Mouse (Mus musculus) intestine, embryonic 16.5 days (tissue): ENCODE measurements at regions not wholly inside any gene's neighbourhood (a gene's known extent, or its start where the extent isn't known, plus 50 kb on each side); places are given as distances from the start of the nearest gene placed in this dataset.

ENCODE experiments used
- ATAC-seq: fragments of 200-750 bp; cut with Nextera tagmentation; 2 replicates; pipeline ENCODE4 v1.8.0; 2017; ENCODE audit warnings: moderate TSS enrichment, moderate library complexity
- H3K27ac ChIP-seq: fragments of 300-500 bp; sonication (generic); 2 replicates; pipeline ENCODE4 v1.5.1; 2014; ENCODE audit warnings: mild to moderate bottlenecking, low read length
- H3K27me3 ChIP-seq: fragments of 300-500 bp; sonication (generic); replicated peaks from 2 replicates; pipeline ENCODE4 v1.6.1; 2014; ENCODE audit warnings: low read length, control low read depth, mixed read lengths; ENCODE audit not compliant: control insufficient read depth, insufficient read depth
- H3K36me3 ChIP-seq: fragments of 300-500 bp; sonication (generic); 2 replicates; pipeline ENCODE4 v1.6.1; 2014; ENCODE audit warnings: low read length, control low read depth; ENCODE audit not compliant: control insufficient read depth, insufficient read depth
- H3K4me1 ChIP-seq: fragments of 300-500 bp; sonication (generic); 2 replicates; pipeline ENCODE4 v1.6.1; 2014; ENCODE audit warnings: low read length, control low read depth, mixed read lengths; ENCODE audit not compliant: control insufficient read depth, insufficient read depth
- H3K4me2 ChIP-seq: fragments of 300-500 bp; sonication (generic); 2 replicates; pipeline ENCODE4 v1.6.1; 2014; ENCODE audit warnings: low read depth, low read length, control low read depth
- H3K4me3 ChIP-seq: fragments of 300-500 bp; sonication (generic); 2 replicates; pipeline ENCODE4 v1.5.1; 2014; ENCODE audit warnings: mild to moderate bottlenecking, low read length
- H3K9ac ChIP-seq: fragments of 300-500 bp; sonication (generic); 2 replicates; pipeline ENCODE4 v1.6.1; 2014; ENCODE audit warnings: low read depth, low read length
- H3K9me3 ChIP-seq: fragments of 300-500 bp; sonication (generic); 2 replicates; pipeline ENCODE4 v1.6.1; 2016; ENCODE audit warnings: low read length, control low read depth; ENCODE audit not compliant: control insufficient read depth
- WGBS: fragments of 180-500 bp; shearing (Covaris S2); extraction: QIAGEN DNeasy Blood & Tissue Kit; methylation state at CpG from one replicate; pipeline ENCODE4 v1.1.7; 2014; 5-methylcytosine and 5-hydroxymethylcytosine counted together

- 92% methylated on average over 5 of the region's 5 CpGs for WGBS
- no peak for ATAC-seq
Measured at GRCm38 (mm10) chr3:38555939-38556338, 71.3 kb upstream of the Ankrd50 start.

DNA sequence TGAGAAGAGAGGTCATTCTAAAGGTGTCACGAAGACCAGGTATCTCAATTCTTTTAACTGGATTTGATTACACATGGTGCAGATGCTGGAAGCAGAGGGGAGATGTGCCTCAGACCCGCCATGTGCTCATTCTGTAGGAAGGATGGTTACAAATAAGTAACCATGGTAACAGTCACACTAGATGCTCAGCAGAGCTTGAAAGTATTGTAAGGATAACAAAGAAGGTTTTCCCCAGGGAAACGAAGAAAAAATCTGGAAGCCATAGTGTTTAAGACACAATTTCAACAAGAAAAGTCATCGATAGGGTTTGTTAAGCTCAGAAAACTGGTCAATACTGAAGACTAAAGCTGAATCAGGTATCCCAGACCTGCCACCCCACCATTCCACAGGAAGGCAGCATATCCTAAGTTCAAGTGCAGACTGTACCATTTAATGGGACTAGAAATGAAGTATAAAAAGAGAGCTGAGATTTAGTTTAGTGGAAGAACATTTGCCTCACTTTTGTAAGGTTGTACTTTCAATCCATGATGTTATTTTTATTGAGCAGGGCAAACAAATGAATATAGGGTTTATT, 68.9 kb upstream of the Ankrd50 start:
- H3K36me3 ChIP-seq = no peaks in the 10 kb centered on the region

More at GRCm38 (mm10) chr3:38555939-38556338, 71.3 kb upstream of the Ankrd50 start:
- H3K9ac ChIP-seq = no peak overlapping the region
- no peaks in the 10 kb centered on the region for H3K4me1 ChIP-seq
- no peak overlapping the region for H3K27ac ChIP-seq
- H3K36me3 ChIP-seq = no peaks in the 10 kb centered on the region
- no peaks in the 10 kb centered on the region for H3K27me3 ChIP-seq
- H3K4me2 ChIP-seq = no peak overlapping the region
- no peak overlapping the region for H3K4me3 ChIP-seq
- H3K9me3 ChIP-seq = no peaks in the 10 kb centered on the region

GRCm38 (mm10) chr3:38547032-38547431, 62.4 kb upstream of the Ankrd50 start:
- H3K27ac ChIP-seq = no peak overlapping the region; the same call in 1 of the 2 replicates
- no peak for ATAC-seq
- 57% methylated on average over 3 of the region's 3 CpGs for WGBS
- H3K36me3 ChIP-seq = no peaks in the 10 kb centered on the region
- H3K4me1 ChIP-seq = no peaks in the 10 kb centered on the region
- no peak overlapping the region for H3K4me2 ChIP-seq
- no peaks in the 10 kb centered on the region for H3K27me3 ChIP-seq
- H3K9me3 ChIP-seq = no peaks in the 10 kb centered on the region
- H3K4me3 ChIP-seq = no peak overlapping the region
- no peak overlapping the region for H3K9ac ChIP-seq

More for the DNA sequence above, 68.9 kb upstream of the Ankrd50 start:
- H3K9ac ChIP-seq = no peak overlapping the region
- H3K27ac ChIP-seq = no peak overlapping the region
- 72% methylated on average over 4 of the region's 4 CpGs for WGBS
- H3K4me2 ChIP-seq = no peak overlapping the region
- no peak for ATAC-seq
- no peaks in the 10 kb centered on the region for H3K9me3 ChIP-seq
- H3K27me3 ChIP-seq = no peaks in the 10 kb centered on the region
- H3K4me3 ChIP-seq = no peak overlapping the region
- H3K4me1 ChIP-seq = no peaks in the 10 kb centered on the region

- no peaks in the 10 kb centered on the region for H3K36me3 ChIP-seq
- no peak overlapping the region for H3K4me2 ChIP-seq
- H3K9me3 ChIP-seq = no peaks in the 10 kb centered on the region
- no peak overlapping the region for H3K27ac ChIP-seq
- no peak overlapping the region for H3K9ac ChIP-seq
- ATAC-seq = no peak
- WGBS = 93% methylated on average over 3 of the region's 3 CpGs
- no peak overlapping the region for H3K4me3 ChIP-seq
- H3K4me1 ChIP-seq = no peaks in the 10 kb centered on the region
- no peaks in the 10 kb centered on the region for H3K27me3 ChIP-seq
Measured at GRCm38 (mm10) chr3:38545501-38545896, 60.9 kb upstream of the Ankrd50 start.

DNA sequence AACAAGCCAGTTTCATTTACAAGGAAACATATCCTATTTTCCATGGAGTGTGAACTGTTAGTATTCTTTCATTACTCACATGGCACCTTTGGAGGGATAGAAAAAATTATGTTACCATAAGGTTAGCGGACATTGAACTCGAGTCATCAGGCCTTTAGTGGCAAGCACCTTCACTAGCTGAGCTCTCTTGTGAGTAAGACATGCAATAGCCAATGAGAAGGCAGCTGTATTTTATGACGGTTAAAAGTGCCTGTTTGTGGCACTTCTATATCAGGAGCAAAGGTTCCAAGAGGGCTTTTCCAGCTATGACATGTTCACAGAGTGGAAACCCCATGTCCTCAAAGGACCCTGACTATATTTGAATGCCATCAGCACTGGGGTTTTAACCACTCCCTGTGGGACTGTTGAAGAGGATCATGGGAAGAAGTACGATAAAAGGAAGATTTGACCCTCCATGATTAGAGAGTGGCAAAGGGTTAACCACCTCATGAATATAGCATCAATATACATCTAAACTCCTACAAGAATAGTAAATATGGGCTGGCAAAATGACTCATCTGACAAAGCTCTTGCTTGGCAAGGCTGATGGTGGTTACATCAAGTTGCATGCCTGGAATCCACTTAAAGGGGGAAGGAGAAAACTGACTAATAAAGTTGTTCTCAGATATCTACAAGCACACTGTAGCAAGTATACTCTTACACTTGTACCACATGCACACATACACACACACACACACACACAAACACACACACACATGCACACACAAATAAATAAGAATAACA, 60.3 kb upstream of the Ankrd50 start:
- WGBS = 82% methylated on average over 4 of the region's 4 CpGs

DNA sequence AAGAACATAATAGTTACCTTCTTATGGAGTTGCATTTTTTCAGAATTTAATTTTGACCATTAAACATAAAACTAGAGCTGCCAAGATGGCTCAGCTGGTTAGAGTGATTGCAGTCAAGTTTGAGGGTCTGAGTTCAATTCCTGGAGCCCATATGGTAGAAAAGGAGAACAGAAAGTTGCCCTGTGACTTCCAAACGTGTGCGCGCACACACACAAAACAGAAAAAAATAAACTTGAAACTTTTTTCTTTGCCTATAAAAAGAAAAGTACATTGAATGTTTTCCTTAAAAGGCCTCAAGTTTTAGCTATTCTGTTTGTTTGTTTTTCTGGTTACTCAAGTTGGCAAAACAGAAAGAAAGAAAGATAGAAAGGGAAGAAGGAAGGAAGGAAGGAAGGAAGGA, 59.2 kb upstream of the Ankrd50 start:
- H3K4me1 ChIP-seq = no peaks in the 10 kb centered on the region
- WGBS = 91% methylated on average over 3 of the region's 3 CpGs
- no peak overlapping the region for H3K9ac ChIP-seq
- no peaks in the 10 kb centered on the region for H3K9me3 ChIP-seq
- no peaks in the 10 kb centered on the region for H3K27me3 ChIP-seq
- no peak overlapping the region for H3K4me3 ChIP-seq
- H3K36me3 ChIP-seq = no peaks in the 10 kb centered on the region
- no peak overlapping the region for H3K4me2 ChIP-seq
- no peak overlapping the region for H3K27ac ChIP-seq
- no peak for ATAC-seq

More for the DNA sequence above, 60.3 kb upstream of the Ankrd50 start:
- Histone ChIP-seq H3K4me2 (no peak overlapping the region), H3K27ac (no peak overlapping the region), H3K27me3 (no peaks in the 10 kb centered on the region), H3K9ac (no peak overlapping the region), H3K9me3 (no peaks in the 10 kb centered on the region), H3K36me3 (no peaks in the 10 kb centered on the region), H3K4me1 (no peaks in the 10 kb centered on the region), H3K4me3 (no peak overlapping the region)
- ATAC-seq = peak; percentile 50; the same call in 1 of the 2 replicates

DNA sequence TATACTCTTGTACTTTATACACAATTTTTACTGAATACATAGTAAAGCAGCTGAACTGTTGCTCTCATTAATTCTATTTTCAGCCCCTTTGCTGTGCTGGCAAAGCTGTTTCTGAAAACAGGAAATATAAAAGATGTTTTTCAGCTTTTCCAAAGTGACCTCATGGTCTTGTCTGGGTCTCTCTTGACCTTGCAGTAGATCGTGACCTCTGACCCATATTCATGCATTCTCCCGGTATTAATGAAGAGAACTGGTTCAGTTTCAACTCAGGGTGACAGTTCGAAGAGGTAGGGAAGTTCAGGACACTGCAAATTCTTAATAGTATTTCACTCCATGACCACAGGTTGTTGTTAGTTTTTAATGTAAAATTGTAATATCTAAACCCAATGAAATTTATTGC, 56.7 kb upstream of the Ankrd50 start:
- no peak for ATAC-seq
- Histone ChIP-seq H3K4me2 (no peak overlapping the region), H3K36me3 (no peaks in the 10 kb centered on the region), H3K4me3 (no peak overlapping the region), H3K27ac (no peak overlapping the region), H3K9me3 (no peaks in the 10 kb centered on the region), H3K9ac (no peak overlapping the region), H3K27me3 (no peaks in the 10 kb centered on the region), H3K4me1 (no peaks in the 10 kb centered on the region)
- 62% methylated on average over 3 of the region's 3 CpGs for WGBS

- WGBS = 60% methylated on average over 2 of the region's 2 CpGs
- ATAC-seq = no peak
- H3K4me1 ChIP-seq = no peaks in the 10 kb centered on the region
- no peaks in the 10 kb centered on the region for H3K27me3 ChIP-seq
- H3K9ac ChIP-seq = no peak overlapping the region
- H3K27ac ChIP-seq = no peak overlapping the region
- H3K4me3 ChIP-seq = no peak overlapping the region
- H3K9me3 ChIP-seq = no peaks in the 10 kb centered on the region
- H3K36me3 ChIP-seq = no peaks in the 10 kb centered on the region
- H3K4me2 ChIP-seq = no peak overlapping the region
Measured at GRCm38 (mm10) chr3:38538309-38538708, 53.7 kb upstream of the Ankrd50 start.

DNA sequence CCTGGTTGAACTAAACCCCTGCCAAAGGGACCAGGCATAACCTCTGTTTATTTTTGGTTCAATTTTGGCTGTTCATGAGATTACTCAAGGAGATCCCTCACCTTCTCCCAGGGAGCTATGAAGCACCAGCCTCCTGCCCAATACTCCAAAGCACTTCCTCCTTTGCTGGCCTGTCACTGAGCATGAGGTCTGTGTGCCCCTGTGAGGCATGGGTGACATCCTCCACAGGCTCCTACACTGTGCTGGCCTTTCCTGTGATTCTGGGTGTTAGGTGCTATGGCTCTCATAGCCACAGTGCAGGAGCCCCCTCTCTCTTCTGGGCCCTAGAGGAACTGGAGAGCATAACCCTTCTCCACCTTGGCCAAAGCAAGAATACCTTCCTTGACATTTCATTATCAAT, 53.1 kb upstream of the Ankrd50 start:
- ATAC-seq = no peak

More for the DNA sequence above, 53.1 kb upstream of the Ankrd50 start:
- Histone ChIP-seq H3K9ac (no peak overlapping the region), H3K4me2 (no peak overlapping the region), H3K27ac (no peak overlapping the region), H3K27me3 (no peaks in the 10 kb centered on the region), H3K36me3 (no peaks in the 10 kb centered on the region), H3K4me3 (no peak overlapping the region), H3K9me3 (no peaks in the 10 kb centered on the region), H3K4me1 (no peaks in the 10 kb centered on the region)
